Mouse (Mus musculus): ENCODE data around the gene Atoh8. TPM values are rescaled to one million over a fixed set of nuclear protein-coding genes. Genes with fewer than 3 reads are reported as not detected.

Gene Atoh8
- polyA plus RNA-seq, 2 experiments, result 0.48 to 0.53 TPM

GRCm38 (mm10) chr6:72209738-72210137 is 25.6 kb downstream of the Atoh8 start:
- no peak overlapping the region for H3K9ac ChIP-seq (replicated peaks)
- ATAC-seq (ENCODE audit: insufficient read depth), result no peak
- no peak overlapping the region for H3K4me3 ChIP-seq (ENCODE audit: insufficient read depth in 1 of 2, low read depth in 2 of 2, low read length in 2 of 2)
- no peaks in the 10 kb centered on the region for H3K4me1 ChIP-seq (replicated peaks; ENCODE audit: control insufficient read depth in 2 of 2, insufficient read depth in 2 of 2, low read length in 1 of 2)
- H3K27me3 ChIP-seq (ENCODE audit: control insufficient read depth, insufficient read depth, low read length), result no peaks in the 10 kb centered on the region
- no peaks in the 10 kb centered on the region for H3K36me3 ChIP-seq (replicated peaks; ENCODE audit: control insufficient read depth, insufficient read depth, low read depth)
- 64% methylated on average over 7 of the region's 7 CpGs for WGBS (ENCODE audit: insufficient replicate concordance)
- no peak overlapping the region for H3K27ac ChIP-seq
- no peaks in the 10 kb centered on the region for H3K9me3 ChIP-seq (ENCODE audit: control insufficient read depth, low read length)
- H3K4me2 ChIP-seq (ENCODE audit: low read depth), result no peak overlapping the region
- DNase-seq (ENCODE audit: low read depth in 3 of 3, low spot score in 3 of 3), result no peak
- TF ChIP-seq EP300 (IDR thresholded peaks at IDR 0.05; ENCODE audit: low read depth) (no peak), CTCF (IDR thresholded peaks at IDR 0.05; ENCODE audit: low read depth) (no peak)

GRCm38 (mm10) chr6:72208406-72209045 is 26.9 kb downstream of the Atoh8 start:
- DNase-seq (ENCODE audit: low read depth in 3 of 3, low spot score in 3 of 3), result no peak
- H3K9me3 ChIP-seq (ENCODE audit: control insufficient read depth, low read length), result no peaks in the 10 kb centered on the region
- no peak for TF ChIP-seq EP300 (IDR thresholded peaks at IDR 0.05; ENCODE audit: low read depth)
- TF ChIP-seq CTCF (IDR thresholded peaks at IDR 0.05; ENCODE audit: low read depth), result no peak

GRCm38 (mm10) chr6:72206021-72206420 is 29.4 kb downstream of the Atoh8 start:
- TF ChIP-seq EP300 (IDR thresholded peaks at IDR 0.05; ENCODE audit: low read depth), result no peak
- TF ChIP-seq CTCF (IDR thresholded peaks at IDR 0.05; ENCODE audit: low read depth), result no peak
- H3K4me2 ChIP-seq (ENCODE audit: low read depth), result no peak overlapping the region
- no peak overlapping the region for H3K9ac ChIP-seq (replicated peaks)
- no peaks in the 10 kb centered on the region for H3K4me1 ChIP-seq (replicated peaks; ENCODE audit: control insufficient read depth in 2 of 2, insufficient read depth in 2 of 2, low read length in 1 of 2)
- ATAC-seq (ENCODE audit: insufficient read depth), result no peak
- no peaks in the 10 kb centered on the region for H3K9me3 ChIP-seq (ENCODE audit: control insufficient read depth, low read length)
- no peak for DNase-seq (ENCODE audit: low read depth in 3 of 3, low spot score in 3 of 3)
- no peak overlapping the region for H3K4me3 ChIP-seq (ENCODE audit: insufficient read depth in 1 of 2, low read depth in 2 of 2, low read length in 2 of 2)
- H3K27me3 ChIP-seq (ENCODE audit: control insufficient read depth, insufficient read depth, low read length), result no peaks in the 10 kb centered on the region
- no peak overlapping the region for H3K27ac ChIP-seq
- 65% methylated on average over 9 of the region's 9 CpGs for WGBS (ENCODE audit: insufficient replicate concordance)
- H3K36me3 ChIP-seq (replicated peaks; ENCODE audit: control insufficient read depth, insufficient read depth, low read depth), result no peaks in the 10 kb centered on the region

More at GRCm38 (mm10) chr6:72208406-72209045, 26.9 kb downstream of the Atoh8 start:
- Histone ChIP-seq H3K36me3 (replicated peaks; ENCODE audit: control insufficient read depth, insufficient read depth, low read depth) (no peaks in the 10 kb centered on the region), H3K4me3 (ENCODE audit: insufficient read depth in 1 of 2, low read depth in 2 of 2, low read length in 2 of 2) (no peak overlapping the region), H3K27ac (no peak overlapping the region), H3K4me2 (ENCODE audit: low read depth) (no peak overlapping the region), H3K27me3 (ENCODE audit: control insufficient read depth, insufficient read depth, low read length) (no peaks in the 10 kb centered on the region), H3K9ac (replicated peaks) (no peak overlapping the region), H3K4me1 (replicated peaks; ENCODE audit: control insufficient read depth in 2 of 2, insufficient read depth in 2 of 2, low read length in 1 of 2) (no peaks in the 10 kb centered on the region)
- no peak for ATAC-seq (ENCODE audit: insufficient read depth)
- 62% methylated on average over 8 of the region's 8 CpGs for WGBS (ENCODE audit: insufficient replicate concordance)

- WGBS (ENCODE audit: insufficient replicate concordance), result 45% methylated on average over 7 of the region's 7 CpGs
- H3K4me1 ChIP-seq (replicated peaks; ENCODE audit: control insufficient read depth in 2 of 2, insufficient read depth in 2 of 2, low read length in 1 of 2), result no peaks in the 10 kb centered on the region
- ATAC-seq (ENCODE audit: insufficient read depth), result no peak
These were observed 30.5 kb downstream of the Atoh8 start for GRCm38 (mm10) chr6:72204858-72205257.

GRCm38 (mm10) chr6:72203279-72203678 is 32.1 kb downstream of the Atoh8 start:
- Histone ChIP-seq H3K27ac (no peak overlapping the region), H3K27me3 (ENCODE audit: control insufficient read depth, insufficient read depth, low read length) (no peaks in the 10 kb centered on the region), H3K4me1 (replicated peaks; ENCODE audit: control insufficient read depth in 2 of 2, insufficient read depth in 2 of 2, low read length in 1 of 2) (no peaks in the 10 kb centered on the region), H3K4me2 (ENCODE audit: low read depth) (no peak overlapping the region), H3K9ac (replicated peaks) (no peak overlapping the region), H3K4me3 (ENCODE audit: insufficient read depth in 1 of 2, low read depth in 2 of 2, low read length in 2 of 2) (no peak overlapping the region), H3K9me3 (ENCODE audit: control insufficient read depth, low read length) (no peaks in the 10 kb centered on the region), H3K36me3 (replicated peaks; ENCODE audit: control insufficient read depth, insufficient read depth, low read depth) (no peaks in the 10 kb centered on the region)
- DNase-seq (ENCODE audit: low read depth in 3 of 3, low spot score in 3 of 3) (no peak), ATAC-seq (ENCODE audit: insufficient read depth) (no peak)
- no peak for TF ChIP-seq CTCF (IDR thresholded peaks at IDR 0.05; ENCODE audit: low read depth)
- TF ChIP-seq EP300 (IDR thresholded peaks at IDR 0.05; ENCODE audit: low read depth), result no peak
- WGBS (ENCODE audit: insufficient replicate concordance), result 45% methylated on average over 5 of the region's 5 CpGs

More at GRCm38 (mm10) chr6:72204858-72205257, 30.5 kb downstream of the Atoh8 start:
- H3K9ac ChIP-seq (replicated peaks), result no peak overlapping the region
- no peak for DNase-seq (ENCODE audit: low read depth in 3 of 3, low spot score in 3 of 3)
- no peaks in the 10 kb centered on the region for H3K27me3 ChIP-seq (ENCODE audit: control insufficient read depth, insufficient read depth, low read length)
- H3K4me2 ChIP-seq (ENCODE audit: low read depth), result no peak overlapping the region
- TF ChIP-seq CTCF (IDR thresholded peaks at IDR 0.05; ENCODE audit: low read depth), result no peak
- no peak for TF ChIP-seq EP300 (IDR thresholded peaks at IDR 0.05; ENCODE audit: low read depth)
- H3K36me3 ChIP-seq (replicated peaks; ENCODE audit: control insufficient read depth, insufficient read depth, low read depth), result no peaks in the 10 kb centered on the region
- no peak overlapping the region for H3K27ac ChIP-seq
- H3K4me3 ChIP-seq (ENCODE audit: insufficient read depth in 1 of 2, low read depth in 2 of 2, low read length in 2 of 2), result no peak overlapping the region
- H3K9me3 ChIP-seq (ENCODE audit: control insufficient read depth, low read length), result no peaks in the 10 kb centered on the region

Data from liver, embryonic 14.5 days (tissue).